Mouse (Mus musculus) limb, embryonic 15.5 days (tissue): ENCODE results near the gene Col11a1. TPM values are rescaled to one million over a fixed set of nuclear protein-coding genes. Genes with fewer than 3 reads are reported as not detected.

ENCODE experiments used
- ATAC-seq: fragments of 200-750 bp; cut with Nextera tagmentation; 2 replicates; pipeline ENCODE4 v1.8.0; 2017; ENCODE audit warnings: low read depth, moderate TSS enrichment; ENCODE audit not compliant: insufficient number of reproducible peaks, low FRiP score, low TSS enrichment
- H3K27ac ChIP-seq: fragments of 300-500 bp; sonication (generic); 2 replicates; pipeline ENCODE4 v1.5.1; 2015; ENCODE audit warnings: moderate library complexity, mild to moderate bottlenecking, inconsistent platforms
- H3K27me3 ChIP-seq: fragments of 300-500 bp; sonication (generic); 2 replicates; pipeline ENCODE4 v1.6.1; 2015; ENCODE audit warnings: inconsistent platforms
- H3K36me3 ChIP-seq: fragments of 300-500 bp; sonication (generic); 2 replicates; pipeline ENCODE4 v1.6.1; 2015; ENCODE audit warnings: inconsistent platforms
- H3K4me1 ChIP-seq: fragments of 300-500 bp; sonication (generic); 2 replicates; pipeline ENCODE4 v1.6.1; 2015; ENCODE audit warnings: inconsistent platforms
- H3K4me2 ChIP-seq: fragments of 300-500 bp; sonication (generic); 2 replicates; pipeline ENCODE4 v1.6.1; 2015; ENCODE audit warnings: mild to moderate bottlenecking, inconsistent platforms
- H3K4me3 ChIP-seq: fragments of 300-500 bp; sonication (generic); 2 replicates; pipeline ENCODE4 v1.5.1; 2015; ENCODE audit warnings: mild to moderate bottlenecking, inconsistent platforms
- H3K9ac ChIP-seq: fragments of 300-500 bp; sonication (generic); 2 replicates; pipeline ENCODE4 v1.6.1; 2015; ENCODE audit warnings: inconsistent platforms
- H3K9me3 ChIP-seq: fragments of 300-500 bp; sonication (generic); 2 replicates; pipeline ENCODE4 v1.6.1; 2016; ENCODE audit warnings: inconsistent platforms
- WGBS: fragments of 180-500 bp; shearing (Covaris S2); methylation state at CpG from one replicate; pipeline ENCODE4 v1.1.7; 2015; 5-methylcytosine and 5-hydroxymethylcytosine counted together
- polyA plus RNA-seq: library from polyadenylated mRNA; unstranded; fragments of >200 nt; fragmentation: Nextera tagmentation; extraction: Ambion mirVana; gene quantifications from 2 replicates; pipeline ENCODE4 v1.2.1, GENCODE M21; 2015

Col11a1 gene
- 173 and 192 TPM in 2 replicates for polyA plus RNA-seq

DNA sequence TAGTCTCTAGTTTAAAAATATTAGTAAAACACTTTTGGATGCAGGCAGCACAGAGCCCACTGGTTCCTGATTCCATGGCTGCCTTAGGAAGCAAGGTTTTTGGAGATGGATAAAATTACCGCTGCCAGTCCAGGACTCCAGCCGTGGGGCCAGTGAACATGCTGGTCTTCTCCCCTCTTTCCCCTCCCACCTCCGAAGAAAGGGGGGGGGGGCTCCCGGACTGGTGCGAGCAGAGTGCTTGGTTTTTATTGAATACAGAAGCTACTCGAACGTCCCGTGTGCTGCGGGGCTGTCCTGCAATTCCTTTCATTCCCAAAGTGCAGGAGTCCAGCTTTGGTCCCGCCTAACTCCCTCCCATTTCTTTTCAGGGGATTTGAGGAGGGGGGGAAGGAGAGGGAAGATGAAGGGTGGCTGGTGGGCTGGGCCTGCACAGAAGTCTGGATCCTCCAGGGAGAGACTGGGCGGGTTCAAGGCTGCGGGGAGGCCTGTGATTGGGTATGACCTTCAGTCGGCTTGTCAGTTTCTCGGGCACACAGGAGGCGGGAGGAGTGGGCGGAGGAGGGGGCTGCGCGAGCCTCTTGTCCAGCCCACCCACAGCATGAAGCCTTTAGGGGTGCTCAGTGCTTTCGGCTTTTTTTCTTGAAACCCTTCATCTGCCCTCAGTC, at the start of gene Col11a1:
Gene Col11a1, plus strand, starts transcription at position 570 of the 665 bp plus-strand sequence.
- WGBS: 0% methylated on average over 19 of the region's 19 CpGs
- peak within 1 kb of the TSS; percentile 72 for H3K4me2 ChIP-seq

DNA sequence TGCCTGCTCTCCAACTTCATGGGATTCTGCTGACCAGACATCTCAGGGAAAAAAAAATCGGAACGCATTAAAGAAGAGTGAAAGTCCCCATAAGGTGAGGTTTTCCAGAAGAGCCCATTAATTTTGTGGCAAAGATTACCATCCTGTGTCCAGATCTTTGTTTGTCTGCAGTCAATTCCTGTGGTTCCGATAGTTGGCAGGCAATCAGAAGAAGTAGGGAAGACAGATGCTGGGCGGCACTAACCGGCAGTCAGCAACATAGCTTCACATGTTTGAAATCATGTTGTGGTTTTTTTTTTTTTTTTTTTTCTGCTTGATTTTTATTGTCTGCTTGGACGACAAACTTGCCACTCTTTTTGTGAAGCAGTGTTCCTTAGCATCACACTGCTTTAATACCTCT, 39.4 kb upstream of the Col11a1 start:
- Histone ChIP-seq H3K9me3 (no peaks in the 10 kb centered on the region), H3K27me3 (no peaks in the 10 kb centered on the region), H3K4me1 (no peaks in the 10 kb centered on the region), H3K4me3 (no peak overlapping the region), H3K36me3 (no peaks in the 10 kb centered on the region), H3K9ac (no peak overlapping the region), H3K27ac (no peak overlapping the region), H3K4me2 (no peak overlapping the region)
- ATAC-seq: no peak
- WGBS: 56% methylated on average over 6 of the region's 6 CpGs

More for the DNA sequence above, at the start of gene Col11a1:
- H3K4me1 ChIP-seq: no peaks in the 10 kb centered on the region
- H3K36me3 ChIP-seq: no peaks in the 10 kb centered on the region
- no peaks in the 10 kb centered on the region for H3K27me3 ChIP-seq
- peak within 1 kb of the TSS; percentile 85 for H3K27ac ChIP-seq
- peak; percentile 96 for ATAC-seq
- H3K9me3 ChIP-seq: no peaks in the 10 kb centered on the region
- peak within 1 kb of the TSS; percentile 51 for H3K9ac ChIP-seq
- H3K4me3 ChIP-seq: peak within 1 kb of the TSS; percentile 54

DNA sequence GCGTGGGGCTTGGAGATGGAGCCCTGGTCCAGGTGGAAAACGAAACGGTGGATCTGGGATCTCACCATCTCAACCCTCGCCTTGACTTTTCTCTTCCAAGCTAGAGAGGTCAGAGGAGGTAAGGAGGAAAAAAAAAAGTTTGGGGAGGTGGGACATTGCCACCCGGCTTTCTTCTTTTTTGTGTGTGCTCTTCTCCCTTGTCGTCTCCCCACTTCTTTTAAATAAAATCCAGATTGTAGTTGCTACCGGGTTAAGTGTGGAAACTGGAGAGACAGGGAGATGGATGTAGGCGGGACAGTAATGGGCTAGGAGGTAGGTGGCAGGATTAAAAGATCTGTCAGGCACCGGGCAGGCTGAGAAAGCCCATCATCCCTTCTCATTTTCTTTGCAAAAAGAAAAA, 546 bp downstream of the Col11a1 start:
- H3K4me2 ChIP-seq: peak overlapping the region; percentile 72
- H3K27me3 ChIP-seq: no peaks in the 10 kb centered on the region
- no peaks in the 10 kb centered on the region for H3K4me1 ChIP-seq
- no peak for ATAC-seq
- under 1% methylated on average over 9 of the region's 9 CpGs for WGBS
- peak overlapping the region; percentile 85 for H3K27ac ChIP-seq
- peak overlapping the region; percentile 51 for H3K9ac ChIP-seq
- H3K36me3 ChIP-seq: no peaks in the 10 kb centered on the region
- H3K9me3 ChIP-seq: no peaks in the 10 kb centered on the region
- peak overlapping the region; percentile 54 for H3K4me3 ChIP-seq

- H3K36me3 ChIP-seq: no peaks in the 10 kb centered on the region
- H3K4me3 ChIP-seq: peak overlapping the region; percentile 54
- peak overlapping the region; percentile 72 for H3K4me2 ChIP-seq
- H3K9ac ChIP-seq: peak overlapping the region; percentile 51
- H3K9me3 ChIP-seq: no peaks in the 10 kb centered on the region
- no peaks in the 10 kb centered on the region for H3K4me1 ChIP-seq
- peak; percentile 67 for ATAC-seq
- 4% methylated on average over 21 of the region's 21 CpGs for WGBS
- H3K27me3 ChIP-seq: no peaks in the 10 kb centered on the region
- peak overlapping the region; percentile 85 for H3K27ac ChIP-seq
These were observed 1.2 kb downstream of the Col11a1 start for GRCm38 (mm10) chr3:114031351-114032213.

DNA sequence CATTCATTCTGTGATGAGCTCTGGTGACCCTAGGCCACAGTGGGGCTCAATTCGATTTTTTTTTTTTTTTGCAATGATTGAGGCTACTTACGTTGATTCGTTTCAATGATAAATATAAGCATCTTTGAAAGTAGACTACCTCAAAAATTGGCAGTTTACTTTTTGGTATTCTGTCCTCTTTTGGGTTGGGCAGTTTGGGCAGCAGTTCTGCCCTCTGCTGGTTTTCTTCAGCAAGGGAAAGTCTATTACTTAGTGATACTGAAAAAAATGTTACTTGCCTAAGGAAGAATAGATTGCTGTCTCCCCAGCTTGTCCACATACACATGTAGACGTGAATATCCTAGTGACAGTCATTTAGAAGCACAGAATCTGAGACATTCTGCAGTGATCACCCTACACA, 2.0 kb downstream of the Col11a1 start:
- no peaks in the 10 kb centered on the region for H3K9me3 ChIP-seq
- WGBS: 4% methylated on average over 4 of the region's 4 CpGs
- ATAC-seq: no peak

DNA sequence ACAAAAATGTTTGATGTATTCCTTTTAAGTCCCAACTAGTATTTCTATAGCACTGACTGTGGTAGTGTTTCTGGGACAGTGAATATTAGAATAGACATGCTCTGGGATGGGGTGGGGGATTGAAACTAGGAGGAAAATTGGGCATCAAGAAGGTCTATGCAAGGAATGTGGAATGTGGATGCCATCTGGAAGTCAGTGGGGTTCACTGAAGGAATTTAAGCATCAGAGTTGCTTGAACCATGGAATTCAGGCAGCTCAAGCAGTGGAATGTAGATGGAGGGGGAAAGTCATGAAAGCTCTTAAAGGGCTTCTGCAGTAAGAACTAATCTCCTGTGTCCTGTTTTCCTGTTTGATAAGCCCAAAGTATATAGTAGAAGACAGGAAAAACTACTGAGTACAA, 22.1 kb downstream of the Col11a1 start:
- Histone ChIP-seq H3K9ac (no peak overlapping the region), H3K4me2 (no peak overlapping the region), H3K4me1 (no peaks in the 10 kb centered on the region), H3K9me3 (no peaks in the 10 kb centered on the region), H3K4me3 (no peak overlapping the region), H3K36me3 (no peaks in the 10 kb centered on the region), H3K27ac (no peak overlapping the region), H3K27me3 (no peaks in the 10 kb centered on the region)
- ATAC-seq: no peak

More for the DNA sequence above, 2.0 kb downstream of the Col11a1 start:
- Histone ChIP-seq H3K4me2 (peak overlapping the region; percentile 72), H3K4me1 (no peaks in the 10 kb centered on the region), H3K36me3 (no peaks in the 10 kb centered on the region), H3K27me3 (no peaks in the 10 kb centered on the region), H3K9ac (peak overlapping the region; percentile 51; the same call in 1 of the 2 replicates), H3K4me3 (peak overlapping the region; percentile 54), H3K27ac (peak overlapping the region; percentile 85)

DNA sequence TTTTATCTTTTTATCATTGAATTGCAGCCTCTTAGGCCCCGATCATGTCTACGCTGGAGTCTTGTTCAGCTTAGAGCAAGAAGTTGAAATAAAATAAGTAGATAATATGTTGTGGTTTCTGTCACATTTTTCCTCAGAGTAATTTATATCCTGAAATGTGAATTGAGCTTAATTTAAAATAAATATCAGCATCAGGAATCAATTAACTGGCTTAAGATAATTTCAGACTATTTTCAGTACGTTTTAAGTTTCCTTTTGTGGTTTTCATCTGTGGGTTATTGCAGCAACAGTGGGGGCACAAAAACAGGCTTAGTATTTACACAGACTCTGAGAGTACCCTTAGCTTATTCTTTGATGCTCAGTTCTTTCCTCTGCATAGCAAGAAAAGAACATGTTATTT, 23.2 kb downstream of the Col11a1 start:
- no peak overlapping the region for H3K27ac ChIP-seq
- H3K4me3 ChIP-seq: no peak overlapping the region
- no peak overlapping the region for H3K9ac ChIP-seq
- H3K4me2 ChIP-seq: no peak overlapping the region
- no peak for ATAC-seq
- no peaks in the 10 kb centered on the region for H3K36me3 ChIP-seq
- WGBS: 60% methylated on average over 3 of the region's 3 CpGs
- no peaks in the 10 kb centered on the region for H3K9me3 ChIP-seq
- H3K4me1 ChIP-seq: no peaks in the 10 kb centered on the region
- no peaks in the 10 kb centered on the region for H3K27me3 ChIP-seq

GRCm38 (mm10) chr3:114065123-114065522, 34.8 kb downstream of the Col11a1 start:
- no peak overlapping the region for H3K4me2 ChIP-seq
- H3K4me3 ChIP-seq: no peak overlapping the region
- peak overlapping the region; percentile 43; the same call in 1 of the 2 replicates for H3K27ac ChIP-seq
- H3K9ac ChIP-seq: no peak overlapping the region
- H3K4me1 ChIP-seq: peaks cover 4% of the 10 kb centered on the region; the same call in 1 of the 2 replicates
- WGBS: 41% methylated on average over 4 of the region's 4 CpGs
- no peaks in the 10 kb centered on the region for H3K9me3 ChIP-seq
- no peaks in the 10 kb centered on the region for H3K27me3 ChIP-seq
- H3K36me3 ChIP-seq: peaks cover 3% of the 10 kb centered on the region; the same call in 1 of the 2 replicates
- ATAC-seq: peak; percentile 79

DNA sequence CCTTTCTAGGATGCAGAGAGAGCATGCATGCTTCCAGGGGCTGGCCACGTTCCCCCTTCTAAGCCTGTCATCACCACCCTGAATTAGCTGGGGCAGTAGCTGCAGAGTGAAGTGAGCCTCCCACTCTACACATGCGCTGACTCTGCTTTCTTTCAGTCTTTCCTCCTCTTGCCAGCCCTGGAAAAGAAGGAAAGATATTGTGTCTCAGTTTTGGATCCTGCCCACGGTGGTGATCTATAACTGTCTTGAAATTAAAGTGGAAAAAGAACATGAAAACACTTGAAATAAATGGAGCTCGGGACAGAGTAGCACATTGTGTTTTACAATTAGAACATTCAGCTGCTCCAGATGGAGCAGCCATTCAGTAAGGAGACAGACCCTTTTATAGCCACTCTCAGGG, 35.2 kb downstream of the Col11a1 start:
- 30% methylated on average over 4 of the region's 4 CpGs for WGBS
- no peaks in the 10 kb centered on the region for H3K9me3 ChIP-seq
- peak overlapping the region; percentile 80 for H3K27ac ChIP-seq
- H3K4me3 ChIP-seq: no peak overlapping the region
- H3K27me3 ChIP-seq: no peaks in the 10 kb centered on the region
- ATAC-seq: peak; percentile 95
- peaks cover 4% of the 10 kb centered on the region; the same call in 1 of the 2 replicates for H3K4me1 ChIP-seq
- H3K4me2 ChIP-seq: no peak overlapping the region
- H3K9ac ChIP-seq: no peak overlapping the region
- H3K36me3 ChIP-seq: peaks cover 3% of the 10 kb centered on the region; the same call in 1 of the 2 replicates

GRCm38 (mm10) chr3:114099335-114099734, 69.0 kb downstream of the Col11a1 start:
- no peak overlapping the region for H3K4me2 ChIP-seq
- no peak overlapping the region for H3K4me3 ChIP-seq
- peak overlapping the region; percentile 63; the same call in 1 of the 2 replicates for H3K27ac ChIP-seq
- peak; percentile 58; the same call in 1 of the 2 replicates for ATAC-seq
- WGBS: 64% methylated on average over 7 of the region's 7 CpGs
- H3K27me3 ChIP-seq: no peaks in the 10 kb centered on the region
- H3K9ac ChIP-seq: no peak overlapping the region
- no peaks in the 10 kb centered on the region for H3K4me1 ChIP-seq
- H3K9me3 ChIP-seq: no peaks in the 10 kb centered on the region
- H3K36me3 ChIP-seq: 0 out of 2 replicates have a peak, but pooled peaks cover 2% of the 10 kb centered on the region

- Histone ChIP-seq H3K4me3 (no peak overlapping the region), H3K4me1 (no peaks in the 10 kb centered on the region), H3K9me3 (no peaks in the 10 kb centered on the region), H3K4me2 (no peak overlapping the region), H3K9ac (no peak overlapping the region), H3K27ac (no peak overlapping the region), H3K36me3 (0 out of 2 replicates have a peak, but pooled peaks cover 7% of the 10 kb centered on the region), H3K27me3 (no peaks in the 10 kb centered on the region)
- no peak for ATAC-seq
- WGBS: 23% methylated on average over 7 of the region's 7 CpGs
These were observed 76.8 kb downstream of the Col11a1 start for GRCm38 (mm10) chr3:114107099-114107498.

GRCm38 (mm10) chr3:114147140-114147539, 116.8 kb downstream of the Col11a1 start:
- Histone ChIP-seq H3K36me3 (0 out of 2 replicates have a peak, but pooled peaks cover 3% of the 10 kb centered on the region), H3K9me3 (no peaks in the 10 kb centered on the region), H3K27ac (no peak overlapping the region), H3K27me3 (no peaks in the 10 kb centered on the region), H3K4me1 (no peaks in the 10 kb centered on the region), H3K4me3 (no peak overlapping the region), H3K4me2 (no peak overlapping the region), H3K9ac (no peak overlapping the region)
- no peak for ATAC-seq
- 19% methylated on average over 3 of the region's 3 CpGs for WGBS
